Mouse (Mus musculus): ENCODE data around the gene Arid1b. TPM values are rescaled to one million over a fixed set of nuclear protein-coding genes. Genes with fewer than 3 reads are reported as not detected.

Gene Arid1b
- polyA plus RNA-seq, 1 experiment from 2014 or later, result 14.8 TPM

DNA sequence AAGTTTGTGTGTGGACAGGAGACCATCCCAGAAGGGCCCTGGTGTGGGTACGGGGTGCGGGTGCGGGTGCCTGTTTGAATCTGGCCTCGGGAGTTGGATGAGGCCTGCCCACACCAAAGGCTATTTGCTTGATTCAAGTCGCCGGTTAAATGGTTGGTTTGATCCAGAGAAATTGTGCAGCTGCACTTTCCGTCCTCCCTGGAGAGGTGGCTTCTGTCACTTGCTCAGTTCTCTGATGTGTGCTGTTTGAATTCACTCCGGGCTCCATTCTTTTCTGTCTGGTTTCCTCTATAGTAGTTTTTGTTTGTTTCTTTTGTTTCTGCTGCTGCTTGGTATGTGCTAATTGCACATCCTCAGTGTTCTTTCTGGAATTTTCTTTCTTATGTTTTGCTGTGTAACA lies 107.0 kb downstream of the Arid1b start:
- Histone ChIP-seq H3K4me1 (ENCODE audit: control insufficient read depth, insufficient read depth, low read length) (peaks cover 8% of the 10 kb centered on the region), H3K4me3 (ENCODE audit: low read depth, low read length) (no peak overlapping the region), H3K9me3 (ENCODE audit: control insufficient read depth, low read length) (no peaks in the 10 kb centered on the region), H3K27ac (replicated peaks; ENCODE audit: low read depth, low read length) (no peak overlapping the region), H3K4me2 (ENCODE audit: low read depth, severe bottlenecking) (no peak overlapping the region), H3K36me3 (ENCODE audit: control insufficient read depth, insufficient read depth, low read length) (no peaks in the 10 kb centered on the region), H3K27me3 (ENCODE audit: control insufficient read depth, insufficient read depth, low read length) (no peaks in the 10 kb centered on the region), H3K9ac (ENCODE audit: low read length) (no peak overlapping the region)
- DNase-seq (ENCODE audit: low spot score), result no peak
- 90% methylated on average over 8 of the region's 8 CpGs for whole genome bisulfite sequencing
- ATAC-seq (ENCODE audit: insufficient number of reproducible peaks, low FRiP score, low TSS enrichment, low read depth), result no peak

DNA sequence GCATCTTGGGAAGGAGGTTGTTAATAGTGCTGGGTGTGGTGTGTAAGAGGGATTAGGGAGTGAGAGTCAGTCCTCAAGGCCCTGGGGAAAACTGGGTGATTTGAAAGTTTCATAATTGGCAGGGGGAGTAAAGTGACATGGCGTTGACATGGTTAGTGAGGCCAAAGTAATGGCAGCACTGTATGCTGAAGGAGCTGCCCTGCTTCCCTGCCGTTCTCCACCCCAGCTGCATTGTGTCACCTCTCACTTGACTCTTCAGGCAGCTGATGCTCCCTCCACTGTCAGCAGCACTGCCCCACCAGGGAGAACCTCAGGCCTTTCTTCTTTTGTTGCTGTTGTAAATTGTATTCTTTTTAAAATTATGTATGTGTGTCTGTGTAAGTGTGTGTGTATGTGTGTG lies 107.8 kb downstream of the Arid1b start:
- H3K9ac ChIP-seq (ENCODE audit: low read length), result no peak overlapping the region
- H3K9me3 ChIP-seq (ENCODE audit: control insufficient read depth, low read length), result no peaks in the 10 kb centered on the region
- no peak overlapping the region for H3K27ac ChIP-seq (replicated peaks; ENCODE audit: low read depth, low read length)
- no peaks in the 10 kb centered on the region for H3K36me3 ChIP-seq (ENCODE audit: control insufficient read depth, insufficient read depth, low read length)
- peaks cover 13% of the 10 kb centered on the region for H3K4me1 ChIP-seq (ENCODE audit: control insufficient read depth, insufficient read depth, low read length)
- ATAC-seq (ENCODE audit: insufficient number of reproducible peaks, low FRiP score, low TSS enrichment, low read depth) (no peak), DNase-seq (ENCODE audit: low spot score) (no peak)
- H3K4me3 ChIP-seq (ENCODE audit: low read depth, low read length), result no peak overlapping the region
- no peak overlapping the region for H3K4me2 ChIP-seq (ENCODE audit: low read depth, severe bottlenecking)
- H3K27me3 ChIP-seq (ENCODE audit: control insufficient read depth, insufficient read depth, low read length), result no peaks in the 10 kb centered on the region
- 35% methylated on average over 2 of the region's 2 CpGs for WGBS

GRCm38 (mm10) chr17:5105746-5106145 lies 111.6 kb downstream of the Arid1b start:
- Histone ChIP-seq H3K9ac (ENCODE audit: low read length) (no peak overlapping the region), H3K4me3 (ENCODE audit: low read depth, low read length) (no peak overlapping the region), H3K9me3 (ENCODE audit: control insufficient read depth, low read length) (no peaks in the 10 kb centered on the region), H3K27me3 (ENCODE audit: control insufficient read depth, insufficient read depth, low read length) (no peaks in the 10 kb centered on the region), H3K4me1 (ENCODE audit: control insufficient read depth, insufficient read depth, low read length) (peaks cover 15% of the 10 kb centered on the region; the same call in 1 of the 2 replicates), H3K36me3 (ENCODE audit: control insufficient read depth, insufficient read depth, low read length) (no peaks in the 10 kb centered on the region), H3K4me2 (ENCODE audit: low read depth, severe bottlenecking) (no peak overlapping the region), H3K27ac (replicated peaks; ENCODE audit: low read depth, low read length) (no peak overlapping the region)
- DNase-seq (ENCODE audit: low spot score) (no peak), ATAC-seq (ENCODE audit: insufficient number of reproducible peaks, low FRiP score, low TSS enrichment, low read depth) (no peak)
- 91% methylated on average over 6 of the region's 6 CpGs for WGBS

- Histone ChIP-seq H3K9me3 (ENCODE audit: control insufficient read depth, low read length) (no peaks in the 10 kb centered on the region), H3K4me3 (ENCODE audit: low read depth, low read length) (no peak overlapping the region), H3K4me2 (ENCODE audit: low read depth, severe bottlenecking) (no peak overlapping the region), H3K9ac (ENCODE audit: low read length) (no peak overlapping the region), H3K36me3 (ENCODE audit: control insufficient read depth, insufficient read depth, low read length) (no peaks in the 10 kb centered on the region), H3K27me3 (ENCODE audit: control insufficient read depth, insufficient read depth, low read length) (no peaks in the 10 kb centered on the region), H3K4me1 (ENCODE audit: control insufficient read depth, insufficient read depth, low read length) (peaks cover 15% of the 10 kb centered on the region; the same call in 1 of the 2 replicates), H3K27ac (replicated peaks; ENCODE audit: low read depth, low read length) (no peak overlapping the region)
- ATAC-seq (ENCODE audit: insufficient number of reproducible peaks, low FRiP score, low TSS enrichment, low read depth), result no peak
- 79% methylated on average over 11 of the region's 11 CpGs for WGBS
- DNase-seq (ENCODE audit: low spot score), result no peak
Observed at GRCm38 (mm10) chr17:5106263-5107195, 112.4 kb downstream of the Arid1b start.

- no peaks in the 10 kb centered on the region for H3K36me3 ChIP-seq (ENCODE audit: control insufficient read depth, insufficient read depth, low read length)
- DNase-seq (ENCODE audit: low spot score) (no peak), ATAC-seq (ENCODE audit: insufficient number of reproducible peaks, low FRiP score, low TSS enrichment, low read depth) (no peak)
- no peak overlapping the region for H3K9ac ChIP-seq (ENCODE audit: low read length)
- WGBS, result 86% methylated on average over 4 of the region's 4 CpGs
- no peaks in the 10 kb centered on the region for H3K27me3 ChIP-seq (ENCODE audit: control insufficient read depth, insufficient read depth, low read length)
- H3K27ac ChIP-seq (replicated peaks; ENCODE audit: low read depth, low read length), result no peak overlapping the region
- no peak overlapping the region for H3K4me3 ChIP-seq (ENCODE audit: low read depth, low read length)
- peaks cover 15% of the 10 kb centered on the region; the same call in 1 of the 2 replicates for H3K4me1 ChIP-seq (ENCODE audit: control insufficient read depth, insufficient read depth, low read length)
- no peak overlapping the region for H3K4me2 ChIP-seq (ENCODE audit: low read depth, severe bottlenecking)
- H3K9me3 ChIP-seq (ENCODE audit: control insufficient read depth, low read length), result no peaks in the 10 kb centered on the region
Observed at GRCm38 (mm10) chr17:5107501-5107900, 113.4 kb downstream of the Arid1b start.

GRCm38 (mm10) chr17:5108022-5108421 lies 113.9 kb downstream of the Arid1b start:
- no peaks in the 10 kb centered on the region for H3K9me3 ChIP-seq (ENCODE audit: control insufficient read depth, low read length)
- H3K4me2 ChIP-seq (ENCODE audit: low read depth, severe bottlenecking), result no peak overlapping the region
- 79% methylated on average over 1 of the region's 1 CpGs for WGBS
- no peak overlapping the region for H3K9ac ChIP-seq (ENCODE audit: low read length)
- ATAC-seq (ENCODE audit: insufficient number of reproducible peaks, low FRiP score, low TSS enrichment, low read depth) (no peak), DNase-seq (ENCODE audit: low spot score) (no peak)
- H3K4me3 ChIP-seq (ENCODE audit: low read depth, low read length), result no peak overlapping the region
- H3K36me3 ChIP-seq (ENCODE audit: control insufficient read depth, insufficient read depth, low read length), result no peaks in the 10 kb centered on the region
- no peak overlapping the region for H3K27ac ChIP-seq (replicated peaks; ENCODE audit: low read depth, low read length)
- H3K4me1 ChIP-seq (ENCODE audit: control insufficient read depth, insufficient read depth, low read length), result peaks cover 15% of the 10 kb centered on the region; the same call in 1 of the 2 replicates
- no peaks in the 10 kb centered on the region for H3K27me3 ChIP-seq (ENCODE audit: control insufficient read depth, insufficient read depth, low read length)

DNA sequence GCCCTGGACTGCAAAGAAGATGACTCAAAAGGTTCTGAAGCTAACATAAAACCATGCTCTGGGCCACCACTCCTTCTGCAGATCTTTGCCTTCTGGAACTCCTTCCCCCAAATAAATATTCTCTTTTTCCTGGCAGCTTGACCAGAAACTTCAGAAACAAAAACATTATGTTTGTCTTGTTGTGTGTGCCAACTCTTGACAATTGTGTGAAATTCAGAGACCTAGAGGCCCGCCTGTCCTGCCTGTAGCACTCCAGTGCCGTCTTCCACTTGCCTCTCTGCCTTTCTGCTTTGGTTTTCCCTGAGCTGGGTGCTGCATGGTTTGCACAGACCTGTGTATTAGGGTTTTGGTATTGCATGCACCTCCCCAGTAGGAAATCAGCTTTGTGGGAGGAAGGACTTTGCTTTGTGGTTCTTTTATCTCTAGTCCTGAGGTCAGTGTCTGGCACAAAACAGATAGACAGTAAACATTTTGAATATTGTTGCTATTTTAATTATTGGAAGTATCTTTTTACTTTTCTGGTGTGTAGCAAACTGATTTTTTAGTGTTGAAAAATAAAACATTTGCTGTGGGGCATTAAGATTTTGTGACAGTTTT lies 114.5 kb downstream of the Arid1b start:
- DNase-seq (ENCODE audit: low spot score), result no peak
- no peak overlapping the region for H3K4me3 ChIP-seq (ENCODE audit: low read depth, low read length)
- H3K36me3 ChIP-seq (ENCODE audit: control insufficient read depth, insufficient read depth, low read length), result no peaks in the 10 kb centered on the region
- no peak overlapping the region for H3K27ac ChIP-seq (replicated peaks; ENCODE audit: low read depth, low read length)
- H3K27me3 ChIP-seq (ENCODE audit: control insufficient read depth, insufficient read depth, low read length), result no peaks in the 10 kb centered on the region
- ATAC-seq (ENCODE audit: insufficient number of reproducible peaks, low FRiP score, low TSS enrichment, low read depth), result no peak
- 94% methylated on average over 2 of the region's 2 CpGs for WGBS
- no peak overlapping the region for H3K9ac ChIP-seq (ENCODE audit: low read length)
- peaks cover 15% of the 10 kb centered on the region; the same call in 1 of the 2 replicates for H3K4me1 ChIP-seq (ENCODE audit: control insufficient read depth, insufficient read depth, low read length)
- no peak overlapping the region for H3K4me2 ChIP-seq (ENCODE audit: low read depth, severe bottlenecking)
- no peaks in the 10 kb centered on the region for H3K9me3 ChIP-seq (ENCODE audit: control insufficient read depth, low read length)

- 91% methylated on average over 8 of the region's 8 CpGs for WGBS
- H3K9me3 ChIP-seq (ENCODE audit: control insufficient read depth, low read length), result no peaks in the 10 kb centered on the region
- H3K27ac ChIP-seq (replicated peaks; ENCODE audit: low read depth, low read length), result no peak overlapping the region
- no peak overlapping the region for H3K9ac ChIP-seq (ENCODE audit: low read length)
- no peak overlapping the region for H3K4me2 ChIP-seq (ENCODE audit: low read depth, severe bottlenecking)
- peaks cover 15% of the 10 kb centered on the region; the same call in 1 of the 2 replicates for H3K4me1 ChIP-seq (ENCODE audit: control insufficient read depth, insufficient read depth, low read length)
- DNase-seq (ENCODE audit: low spot score) (no peak), ATAC-seq (ENCODE audit: insufficient number of reproducible peaks, low FRiP score, low TSS enrichment, low read depth) (no peak)
- no peaks in the 10 kb centered on the region for H3K27me3 ChIP-seq (ENCODE audit: control insufficient read depth, insufficient read depth, low read length)
- H3K36me3 ChIP-seq (ENCODE audit: control insufficient read depth, insufficient read depth, low read length), result no peaks in the 10 kb centered on the region
- no peak overlapping the region for H3K4me3 ChIP-seq (ENCODE audit: low read depth, low read length)
Observed at GRCm38 (mm10) chr17:5109343-5109742, 115.2 kb downstream of the Arid1b start.
